Mouse (Mus musculus): ENCODE measurements at regions not wholly inside any gene's neighbourhood (a gene's known extent, or its start where the extent isn't known, plus 50 kb on each side); places are given as distances from the start of the nearest gene placed in this dataset.

DNA sequence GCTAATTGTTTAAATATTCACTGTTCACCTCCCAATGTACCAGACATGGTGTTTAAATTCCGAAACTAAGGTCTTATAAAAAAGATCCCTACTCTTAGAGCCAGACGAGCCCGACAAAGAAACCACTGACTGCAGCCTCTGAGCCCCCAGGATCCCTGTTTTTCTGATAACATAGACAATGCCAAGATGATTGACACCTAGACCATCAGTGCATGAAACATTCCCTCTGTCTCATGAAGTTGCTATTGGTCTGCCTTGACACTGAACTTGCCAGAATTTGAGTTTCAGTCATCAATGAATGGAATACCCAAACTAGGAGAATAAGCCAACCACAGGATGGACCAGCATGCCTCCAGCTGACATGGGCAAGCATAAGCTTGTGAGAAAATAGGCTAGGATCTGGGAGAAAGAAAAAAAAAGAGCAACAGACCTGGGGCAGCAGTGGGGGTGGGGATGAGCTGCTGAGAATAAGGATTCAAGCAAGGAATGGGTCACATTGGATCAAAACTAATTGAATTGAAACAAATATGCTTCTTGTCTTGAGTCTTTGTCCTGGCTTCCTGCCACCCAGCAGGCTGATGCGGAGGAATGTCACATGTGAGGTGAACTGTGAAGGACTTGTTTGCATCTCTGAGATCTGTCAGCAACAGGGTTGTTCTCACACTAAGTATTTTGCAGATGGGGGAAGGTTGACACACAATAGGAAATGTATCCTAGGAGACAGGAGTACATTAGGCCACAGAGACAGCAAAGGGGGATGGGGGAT is 333.0 kb downstream of the Lpin1 start:
- Histone ChIP-seq H3K27ac (ENCODE audit: insufficient read depth, low read length) (no peak overlapping the region), H3K4me3 (ENCODE audit: insufficient read depth, low read length) (no peak overlapping the region), H3K4me1 (ENCODE audit: control insufficient read depth, insufficient read depth, low read length) (no peaks in the 10 kb centered on the region; the same call in 1 of the 2 replicates)
- no peak for TF ChIP-seq CTCF (IDR thresholded peaks at IDR 0.05; ENCODE audit: borderline replicate concordance, insufficient read depth, low read length)
- TF ChIP-seq POLR2A (IDR thresholded peaks at IDR 0.05; ENCODE audit: low read depth, low read length) = no peak

DNA sequence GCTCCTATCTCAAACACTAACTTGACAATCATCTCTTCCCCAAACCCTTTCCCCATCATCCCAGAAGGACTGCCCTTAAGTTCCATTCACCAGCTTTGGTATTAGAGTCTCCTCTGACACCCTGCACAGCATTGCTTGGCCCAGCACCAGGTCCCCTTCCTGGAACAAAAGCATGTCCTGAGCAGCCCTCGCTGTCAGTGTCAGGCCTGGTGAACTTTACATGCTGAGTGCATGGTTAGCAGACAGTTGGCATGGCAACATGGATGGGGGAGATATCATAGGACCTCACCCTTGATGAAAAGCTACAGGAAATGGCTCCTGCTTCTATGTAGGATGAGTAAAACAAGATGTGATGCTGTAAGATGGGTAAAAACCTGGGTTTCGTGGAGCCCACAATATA is 333.6 kb downstream of the Lpin1 start:
- Histone ChIP-seq H3K4me1 (ENCODE audit: control insufficient read depth, insufficient read depth, low read length) (no peaks in the 10 kb centered on the region; the same call in 1 of the 2 replicates), H3K27ac (ENCODE audit: insufficient read depth, low read length) (no peak overlapping the region), H3K4me3 (ENCODE audit: insufficient read depth, low read length) (no peak overlapping the region)
- TF ChIP-seq POLR2A (IDR thresholded peaks at IDR 0.05; ENCODE audit: low read depth, low read length) = no peak
- TF ChIP-seq CTCF (IDR thresholded peaks at IDR 0.05; ENCODE audit: borderline replicate concordance, insufficient read depth, low read length) = no peak

DNA sequence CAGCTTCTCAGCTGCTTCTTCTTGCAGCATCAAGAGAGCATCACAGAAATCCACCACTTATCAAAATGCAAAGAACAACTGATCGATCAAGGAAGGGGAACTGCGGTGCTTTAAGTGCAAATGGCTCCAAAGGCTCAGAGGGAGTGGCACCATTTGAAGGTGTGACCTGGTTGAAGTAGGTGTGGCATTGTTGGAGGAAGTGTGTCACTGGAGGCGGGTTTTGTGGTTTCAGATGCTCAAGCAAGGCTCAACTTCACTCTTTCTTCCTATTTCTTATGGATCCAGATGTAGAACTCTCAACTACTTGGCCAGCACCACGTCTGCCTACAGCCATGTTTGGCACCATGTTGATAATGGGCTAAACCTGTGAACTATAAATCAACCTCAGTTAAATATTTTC is 334.5 kb downstream of the Lpin1 start:
- no peak for TF ChIP-seq CTCF (IDR thresholded peaks at IDR 0.05; ENCODE audit: borderline replicate concordance, insufficient read depth, low read length)
- no peak for TF ChIP-seq POLR2A (IDR thresholded peaks at IDR 0.05; ENCODE audit: low read depth, low read length)

DNA sequence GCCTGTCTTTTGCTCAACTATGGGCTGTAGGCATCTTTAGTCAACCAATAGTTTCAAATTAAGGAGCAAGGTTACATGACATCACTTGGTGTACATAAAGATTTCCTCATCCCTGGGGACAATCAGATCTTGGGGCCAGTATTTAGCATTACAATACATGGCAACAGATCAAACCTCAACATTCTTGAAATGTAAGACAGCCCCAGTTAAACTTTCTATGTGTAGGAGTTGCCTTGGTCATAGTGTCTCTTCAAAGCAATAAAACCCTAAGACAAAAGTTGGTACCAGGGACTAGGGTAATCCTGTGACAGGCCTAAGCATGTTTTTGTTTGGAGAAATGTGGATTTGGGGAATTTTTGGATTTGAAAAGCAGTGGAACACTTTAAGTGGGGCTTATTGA is 338.3 kb downstream of the Lpin1 start:
- H3K4me3 ChIP-seq (ENCODE audit: insufficient read depth, low read length) = no peak overlapping the region
- no peaks in the 10 kb centered on the region for H3K4me1 ChIP-seq (ENCODE audit: control insufficient read depth, insufficient read depth, low read length)
- TF ChIP-seq POLR2A (IDR thresholded peaks at IDR 0.05; ENCODE audit: low read depth, low read length) (no peak), CTCF (IDR thresholded peaks at IDR 0.05; ENCODE audit: borderline replicate concordance, insufficient read depth, low read length) (no peak)
- peak overlapping the region; percentile 40; the same call in 1 of the 2 replicates for H3K27ac ChIP-seq (ENCODE audit: insufficient read depth, low read length)

More for the DNA sequence above, 334.5 kb downstream of the Lpin1 start:
- H3K4me3 ChIP-seq (ENCODE audit: insufficient read depth, low read length) = no peak overlapping the region
- H3K27ac ChIP-seq (ENCODE audit: insufficient read depth, low read length) = no peak overlapping the region
- no peaks in the 10 kb centered on the region for H3K4me1 ChIP-seq (ENCODE audit: control insufficient read depth, insufficient read depth, low read length)

DNA sequence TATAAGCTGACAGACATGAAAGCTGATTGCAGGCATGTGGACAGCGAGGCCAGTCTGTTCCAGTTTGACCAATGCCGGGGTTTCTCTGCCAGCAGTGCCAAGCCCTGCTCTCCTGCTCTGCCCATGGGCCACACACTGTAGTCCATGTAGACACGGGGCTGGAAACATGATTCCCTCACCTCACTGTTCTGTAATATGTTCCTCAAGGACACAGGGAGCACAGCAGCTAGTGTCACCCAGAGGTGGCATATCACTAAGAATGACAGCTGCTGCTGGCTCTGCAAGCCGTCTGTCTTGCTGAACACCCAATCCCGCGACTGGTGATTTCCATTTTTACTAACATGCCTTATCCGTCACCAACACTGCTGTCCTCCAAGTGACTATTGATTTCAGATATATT is 339.9 kb downstream of the Lpin1 start:
- TF ChIP-seq CTCF (IDR thresholded peaks at IDR 0.05; ENCODE audit: borderline replicate concordance, insufficient read depth, low read length) (no peak), POLR2A (IDR thresholded peaks at IDR 0.05; ENCODE audit: low read depth, low read length) (no peak)
- H3K4me1 ChIP-seq (ENCODE audit: control insufficient read depth, insufficient read depth, low read length) = no peaks in the 10 kb centered on the region
- no peak overlapping the region for H3K4me3 ChIP-seq (ENCODE audit: insufficient read depth, low read length)
- no peak overlapping the region for H3K27ac ChIP-seq (ENCODE audit: insufficient read depth, low read length)

DNA sequence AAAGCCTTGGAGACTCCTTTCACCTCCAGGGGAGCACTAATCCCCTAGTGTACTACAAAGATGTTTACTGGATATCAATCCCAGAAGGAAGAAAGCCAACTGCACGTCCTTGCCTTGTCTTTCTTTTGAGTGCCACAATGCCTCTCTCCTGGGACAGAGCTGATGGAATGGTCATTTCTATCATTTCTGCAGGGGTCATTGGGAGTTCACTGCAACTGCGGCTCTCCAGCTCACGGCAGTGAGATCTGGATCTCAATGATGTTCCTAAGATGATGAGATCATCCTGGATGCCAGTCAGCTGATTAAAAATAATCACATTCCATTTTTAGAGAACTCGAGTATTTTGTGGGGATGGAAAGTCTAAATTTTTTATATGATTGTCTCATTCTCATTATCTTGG is 341.1 kb downstream of the Lpin1 start:
- no peak overlapping the region for H3K27ac ChIP-seq (ENCODE audit: insufficient read depth, low read length)
- no peak overlapping the region for H3K4me3 ChIP-seq (ENCODE audit: insufficient read depth, low read length)
- H3K4me1 ChIP-seq (ENCODE audit: control insufficient read depth, insufficient read depth, low read length) = no peaks in the 10 kb centered on the region
- no peak for TF ChIP-seq POLR2A (IDR thresholded peaks at IDR 0.05; ENCODE audit: low read depth, low read length)
- TF ChIP-seq CTCF (IDR thresholded peaks at IDR 0.05; ENCODE audit: borderline replicate concordance, insufficient read depth, low read length) = no peak

DNA sequence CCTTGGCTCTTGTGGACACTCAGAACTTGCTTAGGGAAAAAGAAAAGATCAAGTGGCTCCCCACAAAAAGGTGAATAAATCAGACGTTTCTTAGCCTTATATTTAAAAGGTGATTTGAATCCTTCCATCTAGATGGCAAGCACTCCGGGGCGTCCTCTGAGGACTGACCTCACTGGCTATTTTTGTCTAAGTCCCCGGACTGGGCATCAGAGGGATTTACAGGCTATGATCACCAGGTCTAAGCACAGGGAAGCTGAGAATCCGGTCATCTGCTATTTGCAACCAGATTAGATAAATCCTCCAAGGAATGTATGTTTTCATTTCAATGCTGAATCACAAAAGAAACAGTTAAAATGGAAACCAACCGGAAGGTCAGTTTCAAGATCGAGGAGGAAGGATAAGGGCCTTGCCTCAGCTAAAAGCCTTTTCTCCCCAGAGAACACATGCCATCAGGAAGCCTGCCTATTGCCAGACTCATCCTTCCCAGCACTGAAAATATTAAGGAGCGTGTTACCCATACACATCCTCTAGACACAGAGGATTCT is 342.1 kb downstream of the Lpin1 start:
- TF ChIP-seq CTCF (IDR thresholded peaks at IDR 0.05; ENCODE audit: borderline replicate concordance, insufficient read depth, low read length) (no peak), POLR2A (IDR thresholded peaks at IDR 0.05; ENCODE audit: low read depth, low read length) (no peak)
- H3K4me1 ChIP-seq (ENCODE audit: control insufficient read depth, insufficient read depth, low read length) = no peaks in the 10 kb centered on the region

DNA sequence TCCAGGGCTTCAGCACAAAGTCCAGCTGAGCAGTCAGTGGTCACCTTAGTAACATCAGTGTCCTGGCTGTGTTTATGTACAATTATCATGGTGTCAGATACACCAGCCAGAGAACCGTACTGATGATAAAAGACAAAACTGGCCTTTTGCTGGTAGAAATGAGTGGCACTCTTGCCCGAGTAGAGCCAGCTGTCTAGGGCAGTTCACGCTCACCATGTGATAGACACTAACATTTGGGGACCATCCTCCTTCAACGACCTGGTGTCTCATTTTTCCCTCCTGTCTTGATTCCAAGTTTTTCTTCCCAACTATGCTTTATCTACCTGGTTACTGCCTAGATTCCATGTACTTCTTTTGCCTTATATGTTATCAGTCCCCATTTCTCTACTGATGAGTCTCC is 349.3 kb downstream of the Lpin1 start:
- Histone ChIP-seq H3K4me3 (ENCODE audit: insufficient read depth, low read length) (no peak overlapping the region), H3K27ac (ENCODE audit: insufficient read depth, low read length) (no peak overlapping the region), H3K4me1 (ENCODE audit: control insufficient read depth, insufficient read depth, low read length) (no peaks in the 10 kb centered on the region)
- TF ChIP-seq POLR2A (IDR thresholded peaks at IDR 0.05; ENCODE audit: low read depth, low read length) (no peak), CTCF (IDR thresholded peaks at IDR 0.05; ENCODE audit: borderline replicate concordance, insufficient read depth, low read length) (no peak)

More for the DNA sequence above, 342.1 kb downstream of the Lpin1 start:
- no peak overlapping the region for H3K4me3 ChIP-seq (ENCODE audit: insufficient read depth, low read length)
- H3K27ac ChIP-seq (ENCODE audit: insufficient read depth, low read length) = no peak overlapping the region

DNA sequence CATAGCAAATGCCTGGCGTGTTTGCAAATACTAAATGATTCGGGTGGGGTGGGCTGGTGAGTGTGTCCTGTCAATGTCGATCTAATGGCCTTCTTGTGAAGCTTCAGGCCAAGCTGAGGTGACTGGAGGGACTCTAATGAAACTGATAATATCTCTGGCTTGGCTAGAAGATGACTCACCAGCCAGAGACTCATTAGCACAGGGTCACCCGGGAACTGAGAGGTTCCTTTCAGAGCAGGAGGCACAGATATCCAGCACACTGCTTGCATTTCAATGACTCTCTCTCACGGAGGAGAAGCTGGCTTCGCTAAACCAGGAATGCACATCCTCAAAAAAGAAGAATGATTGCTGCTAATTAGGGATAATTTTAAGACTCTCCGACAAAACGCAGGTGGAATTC is 349.8 kb downstream of the Lpin1 start:
- Histone ChIP-seq H3K4me3 (ENCODE audit: insufficient read depth, low read length) (no peak overlapping the region), H3K4me1 (ENCODE audit: control insufficient read depth, insufficient read depth, low read length) (no peaks in the 10 kb centered on the region), H3K27ac (ENCODE audit: insufficient read depth, low read length) (no peak overlapping the region)
- TF ChIP-seq POLR2A (IDR thresholded peaks at IDR 0.05; ENCODE audit: low read depth, low read length) = no peak
- no peak for TF ChIP-seq CTCF (IDR thresholded peaks at IDR 0.05; ENCODE audit: borderline replicate concordance, insufficient read depth, low read length)

DNA sequence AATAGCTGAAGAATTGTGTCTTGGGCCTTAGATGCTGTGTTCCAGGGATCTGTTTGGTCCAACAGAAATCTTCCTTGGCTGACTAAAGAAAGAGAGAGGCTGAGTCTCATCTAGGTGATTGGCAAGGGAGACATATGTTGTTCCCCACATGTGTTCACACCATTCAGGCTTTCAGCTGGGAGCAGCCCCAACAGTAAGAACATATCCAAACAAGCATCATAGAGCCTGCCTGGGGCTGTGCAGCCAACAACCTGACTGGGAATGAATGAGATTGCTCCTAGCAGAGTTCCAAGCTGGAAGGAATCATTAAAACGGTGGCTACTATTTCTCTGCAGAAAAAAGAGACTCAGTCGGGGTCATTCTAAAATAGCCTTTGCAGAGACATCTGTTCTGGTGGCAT is 350.3 kb downstream of the Lpin1 start:
- Histone ChIP-seq H3K27ac (ENCODE audit: insufficient read depth, low read length) (no peak overlapping the region), H3K4me3 (ENCODE audit: insufficient read depth, low read length) (no peak overlapping the region)
- no peak for TF ChIP-seq POLR2A (IDR thresholded peaks at IDR 0.05; ENCODE audit: low read depth, low read length)
- TF ChIP-seq CTCF (IDR thresholded peaks at IDR 0.05; ENCODE audit: borderline replicate concordance, insufficient read depth, low read length) = no peak

More for the DNA sequence above, 350.3 kb downstream of the Lpin1 start:
- no peaks in the 10 kb centered on the region for H3K4me1 ChIP-seq (ENCODE audit: control insufficient read depth, insufficient read depth, low read length)
